Mouse (Mus musculus) ES-Bruce4 (cell line): ENCODE measurements at regions not wholly inside any gene's neighbourhood (a gene's known extent, or its start where the extent isn't known, plus 50 kb on each side); places are given as distances from the start of the nearest gene placed in this dataset.

ENCODE experiments used
- CTCF ChIP-seq: IDR thresholded peaks from one replicate; pipeline ENCODE4 v1.8.1; 2011; ENCODE audit warnings: low read depth, low read length
- EP300 ChIP-seq: IDR thresholded peaks from 2 replicates; pipeline ENCODE4 v1.6.1; 2011; ENCODE audit warnings: low read depth, low read length; ENCODE audit not compliant: insufficient read depth
- POLR2A ChIP-seq: IDR thresholded peaks from one replicate; pipeline ENCODE4 v1.8.1; 2011; ENCODE audit warnings: low read length; ENCODE audit not compliant: insufficient read depth

DNA sequence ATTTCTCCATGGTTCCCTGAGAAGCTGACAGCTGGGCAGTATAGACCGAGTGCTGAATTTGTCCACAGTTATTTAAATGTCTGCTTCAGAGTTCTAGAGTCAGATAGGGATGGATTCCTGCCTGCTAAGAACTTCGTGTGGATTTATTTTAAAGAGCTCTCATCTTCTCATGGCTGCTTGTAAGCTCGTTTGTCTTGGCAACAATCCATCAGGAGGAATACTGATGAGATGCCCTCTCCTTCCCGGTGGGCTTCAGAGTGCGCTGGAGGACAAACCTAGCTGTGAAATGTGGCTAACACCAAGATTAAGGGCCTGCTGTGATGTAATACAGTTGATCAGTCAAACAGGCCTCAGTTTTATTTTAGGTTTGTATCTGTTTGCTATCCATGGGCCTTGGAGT is 128.7 kb downstream of the Tmem161b start:
- TF ChIP-seq POLR2A (no peak), EP300 (no peak), CTCF (no peak)
